Mouse (Mus musculus): ENCODE measurements around the gene Rpl3. TPM values are rescaled to one million over a fixed set of nuclear protein-coding genes. Genes with fewer than 3 reads are reported as not detected.

The Rpl3 gene
- polyA plus RNA-seq, 1 experiment from 2014 or later: 1,003 TPM

DNA sequence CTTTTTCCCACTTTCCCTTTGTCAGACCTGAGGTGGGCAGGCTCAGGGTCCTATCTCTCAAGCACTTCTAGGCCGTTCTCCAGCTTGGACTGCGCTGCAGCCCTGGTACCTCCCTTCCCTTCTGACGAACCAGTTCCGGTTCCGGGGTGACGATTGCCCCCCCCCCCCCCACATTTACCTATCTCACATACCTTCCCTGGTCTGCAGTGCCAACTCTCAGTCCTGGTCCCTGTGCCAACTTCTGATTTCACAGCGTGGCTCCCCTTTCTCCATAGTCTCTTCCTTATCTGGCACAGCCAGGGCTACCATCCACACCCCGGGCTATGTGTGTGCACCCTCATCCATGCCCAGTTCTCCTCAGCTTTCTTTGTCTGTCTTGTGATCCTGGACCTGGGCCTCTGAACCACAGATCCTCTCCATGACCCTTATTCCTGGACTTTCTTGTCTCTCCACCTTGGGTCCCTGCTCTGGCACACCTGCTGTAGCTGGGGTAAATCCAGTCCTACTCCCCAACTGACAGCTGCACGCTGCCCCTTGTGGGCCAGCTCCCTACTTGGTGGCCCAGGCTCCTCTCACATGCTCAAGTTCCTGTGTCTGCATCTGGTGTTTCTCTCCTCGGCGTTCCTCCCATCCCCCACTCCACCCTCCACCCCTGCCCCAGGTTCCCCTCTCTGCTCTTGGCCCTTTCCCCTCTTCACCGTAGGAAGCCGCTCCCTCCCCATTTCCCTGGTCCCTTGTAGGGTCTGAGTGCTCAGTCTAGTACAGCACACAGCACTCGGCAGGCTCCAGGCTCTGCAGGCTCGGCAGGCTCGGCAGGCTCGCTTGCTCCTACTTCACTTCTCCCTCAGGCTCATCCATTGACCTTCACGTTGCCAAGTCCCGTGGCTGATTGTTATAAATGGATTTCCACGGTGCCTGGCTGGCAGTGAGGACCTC lies 5.5 kb upstream of the Rpl3 start:
- DNase-seq (ENCODE audit: low spot score): peak; percentile 61
- Histone ChIP-seq H3K4me2 (ENCODE audit: low read depth) (no peak overlapping the region), H3K27me3 (ENCODE audit: control insufficient read depth, insufficient read depth, low read length) (peaks cover 8% of the 10 kb centered on the region), H3K36me3 (ENCODE audit: control insufficient read depth, insufficient read depth, low read length) (no peaks in the 10 kb centered on the region), H3K27ac (ENCODE audit: low read depth, low read length) (no peak overlapping the region), H3K4me1 (ENCODE audit: control insufficient read depth, insufficient read depth, low read length) (peaks cover 5% of the 10 kb centered on the region; the same call in 1 of the 2 replicates), H3K4me3 (ENCODE audit: low read depth, low read length) (no peak overlapping the region), H3K9ac (ENCODE audit: low read length) (peak overlapping the region; percentile 42), H3K9me3 (ENCODE audit: control insufficient read depth, low read length) (no peaks in the 10 kb centered on the region)
- ATAC-seq (ENCODE audit: insufficient read depth, low FRiP score, low TSS enrichment): no peak
- WGBS: 19% methylated on average over 16 of the region's 20 CpGs

DNA sequence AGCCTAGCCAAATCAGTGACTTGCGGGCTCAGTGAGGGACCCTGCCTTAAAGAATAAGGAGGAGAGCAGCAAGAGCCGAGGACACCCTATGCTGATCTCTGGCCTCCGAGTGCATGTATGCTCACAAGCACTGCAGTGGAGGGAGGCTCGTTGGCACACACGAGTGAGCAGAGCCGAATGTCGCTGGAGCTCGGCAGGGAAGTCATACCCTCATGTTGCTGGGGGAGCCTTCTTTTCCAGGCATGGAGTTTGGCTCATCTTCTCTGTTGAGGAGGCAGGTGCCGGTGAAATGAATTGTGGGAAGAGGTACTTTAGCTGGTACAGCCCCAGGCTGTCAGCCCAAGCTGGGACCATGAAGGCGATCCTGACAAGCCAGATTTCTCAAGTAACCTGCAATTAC lies 4.7 kb upstream of the Rpl3 start:
- DNase-seq (ENCODE audit: low spot score) (no peak), ATAC-seq (ENCODE audit: insufficient read depth, low FRiP score, low TSS enrichment) (no peak)
- Histone ChIP-seq H3K4me3 (ENCODE audit: low read depth, low read length) (no peak overlapping the region), H3K9ac (ENCODE audit: low read length) (no peak overlapping the region), H3K27ac (ENCODE audit: low read depth, low read length) (no peak overlapping the region), H3K4me1 (ENCODE audit: control insufficient read depth, insufficient read depth, low read length) (peaks cover 11% of the 10 kb centered on the region), H3K27me3 (ENCODE audit: control insufficient read depth, insufficient read depth, low read length) (peaks cover 16% of the 10 kb centered on the region), H3K4me2 (ENCODE audit: low read depth) (no peak overlapping the region), H3K9me3 (ENCODE audit: control insufficient read depth, low read length) (no peaks in the 10 kb centered on the region), H3K36me3 (ENCODE audit: control insufficient read depth, insufficient read depth, low read length) (no peaks in the 10 kb centered on the region)
- 76% methylated on average over 10 of the region's 10 CpGs for WGBS

DNA sequence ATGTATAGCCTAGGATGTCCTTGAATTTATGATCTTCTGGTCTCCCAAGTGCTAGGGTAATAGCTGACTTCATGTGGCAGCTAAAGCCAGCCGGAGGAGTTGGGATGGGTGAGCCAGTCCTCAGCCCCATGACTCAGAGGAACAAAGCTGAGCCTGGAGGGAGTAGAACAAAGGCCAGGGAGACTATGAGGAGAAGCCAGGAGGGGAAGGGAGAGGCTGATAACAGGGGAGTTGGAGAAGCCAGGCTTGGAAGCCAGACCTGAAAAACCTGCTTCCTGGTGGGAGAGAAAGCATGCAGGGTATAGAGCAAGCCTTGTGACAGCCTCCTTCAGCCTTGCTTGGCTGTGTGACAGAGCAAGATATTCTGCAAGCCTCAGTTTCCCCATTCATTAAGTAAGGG lies 3.9 kb upstream of the Rpl3 start:
- H3K27me3 ChIP-seq (ENCODE audit: control insufficient read depth, insufficient read depth, low read length): peaks cover 19% of the 10 kb centered on the region
- H3K4me1 ChIP-seq (ENCODE audit: control insufficient read depth, insufficient read depth, low read length): peaks cover 11% of the 10 kb centered on the region
- H3K4me3 ChIP-seq (ENCODE audit: low read depth, low read length): no peak overlapping the region
- ATAC-seq (ENCODE audit: insufficient read depth, low FRiP score, low TSS enrichment) (no peak), DNase-seq (ENCODE audit: low spot score) (no peak)
- no peaks in the 10 kb centered on the region for H3K9me3 ChIP-seq (ENCODE audit: control insufficient read depth, low read length)
- 76% methylated on average over 1 of the region's 1 CpGs for WGBS
- no peak overlapping the region for H3K27ac ChIP-seq (ENCODE audit: low read depth, low read length)
- H3K9ac ChIP-seq (ENCODE audit: low read length): no peak overlapping the region
- no peak overlapping the region for H3K4me2 ChIP-seq (ENCODE audit: low read depth)
- no peaks in the 10 kb centered on the region for H3K36me3 ChIP-seq (ENCODE audit: control insufficient read depth, insufficient read depth, low read length)

- Histone ChIP-seq H3K36me3 (ENCODE audit: control insufficient read depth, insufficient read depth, low read length) (no peaks in the 10 kb centered on the region), H3K27ac (ENCODE audit: low read depth, low read length) (no peak overlapping the region), H3K27me3 (ENCODE audit: control insufficient read depth, insufficient read depth, low read length) (peaks cover 19% of the 10 kb centered on the region), H3K4me3 (ENCODE audit: low read depth, low read length) (no peak overlapping the region), H3K4me1 (ENCODE audit: control insufficient read depth, insufficient read depth, low read length) (peaks cover 11% of the 10 kb centered on the region), H3K9me3 (ENCODE audit: control insufficient read depth, low read length) (no peaks in the 10 kb centered on the region), H3K9ac (ENCODE audit: low read length) (no peak overlapping the region), H3K4me2 (ENCODE audit: low read depth) (no peak overlapping the region)
- DNase-seq (ENCODE audit: low spot score) (no peak), ATAC-seq (ENCODE audit: insufficient read depth, low FRiP score, low TSS enrichment) (no peak)
- WGBS: 96% methylated on average over 13 of the region's 13 CpGs
Measured at GRCm38 (mm10) chr15:80094201-80094600, 2.5 kb upstream of the Rpl3 start.

DNA sequence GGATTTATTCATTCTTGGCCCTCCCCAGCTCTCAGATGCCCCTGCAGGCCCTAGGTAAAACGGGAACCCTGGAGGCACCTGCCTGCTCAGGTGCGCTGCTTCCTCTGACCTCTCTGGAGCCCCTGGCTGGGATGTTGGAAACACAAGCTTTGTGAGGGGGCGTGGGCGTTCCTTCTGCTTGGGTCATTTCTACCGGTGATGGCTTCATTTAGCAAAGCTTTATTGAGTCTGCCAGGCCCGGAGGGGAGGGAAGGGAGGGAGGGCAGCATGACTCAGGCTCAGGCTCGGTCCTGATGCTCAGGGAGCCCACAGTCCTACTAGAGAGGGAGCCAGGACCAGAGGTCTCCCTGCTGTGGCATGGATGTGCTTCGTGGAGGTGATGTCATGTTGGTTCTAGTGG lies 931 bp upstream of the Rpl3 start:
- peaks cover 11% of the 10 kb centered on the region for H3K4me1 ChIP-seq (ENCODE audit: control insufficient read depth, insufficient read depth, low read length)
- no peak overlapping the region for H3K9ac ChIP-seq (ENCODE audit: low read length)
- ATAC-seq (ENCODE audit: insufficient read depth, low FRiP score, low TSS enrichment) (no peak), DNase-seq (ENCODE audit: low spot score) (no peak)
- H3K4me3 ChIP-seq (ENCODE audit: low read depth, low read length): no peak overlapping the region
- H3K36me3 ChIP-seq (ENCODE audit: control insufficient read depth, insufficient read depth, low read length): no peaks in the 10 kb centered on the region
- WGBS: 10% methylated on average over 8 of the region's 8 CpGs
- peak overlapping the region; percentile 88 for H3K4me2 ChIP-seq (ENCODE audit: low read depth)
- peaks cover 19% of the 10 kb centered on the region for H3K27me3 ChIP-seq (ENCODE audit: control insufficient read depth, insufficient read depth, low read length)
- H3K27ac ChIP-seq (ENCODE audit: low read depth, low read length): no peak overlapping the region
- H3K9me3 ChIP-seq (ENCODE audit: control insufficient read depth, low read length): no peaks in the 10 kb centered on the region

DNA sequence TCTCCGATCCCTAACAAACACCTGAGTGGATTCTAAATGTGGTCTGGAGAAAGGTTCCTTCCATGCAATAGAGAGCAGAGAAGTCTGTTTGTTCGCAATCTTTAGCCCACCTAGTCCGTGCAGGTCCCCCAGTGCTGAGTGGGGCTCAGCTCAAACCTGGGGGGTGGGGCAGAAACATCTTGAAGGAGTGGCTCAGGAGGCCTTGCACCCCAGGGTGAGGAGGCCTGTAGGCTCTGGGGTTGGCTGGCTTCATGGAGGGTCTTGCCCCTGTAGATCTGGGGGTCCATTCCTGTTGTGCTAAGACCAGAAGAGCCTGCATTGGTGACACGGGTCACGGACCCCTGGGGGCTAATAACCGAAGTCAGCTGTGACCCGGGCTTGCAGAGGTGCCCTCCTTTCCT lies 373 bp upstream of the Rpl3 start:
- DNase-seq (ENCODE audit: low spot score) (no peak), ATAC-seq (ENCODE audit: insufficient read depth, low FRiP score, low TSS enrichment) (no peak)
- WGBS: 16% methylated on average over 7 of the region's 7 CpGs
- peak overlapping the region; percentile 88 for H3K4me2 ChIP-seq (ENCODE audit: low read depth)
- H3K36me3 ChIP-seq (ENCODE audit: control insufficient read depth, insufficient read depth, low read length): no peaks in the 10 kb centered on the region
- H3K9me3 ChIP-seq (ENCODE audit: control insufficient read depth, low read length): no peaks in the 10 kb centered on the region
- peak overlapping the region; percentile 66 for H3K4me3 ChIP-seq (ENCODE audit: low read depth, low read length)
- H3K4me1 ChIP-seq (ENCODE audit: control insufficient read depth, insufficient read depth, low read length): peaks cover 8% of the 10 kb centered on the region
- H3K27me3 ChIP-seq (ENCODE audit: control insufficient read depth, insufficient read depth, low read length): peaks cover 19% of the 10 kb centered on the region
- H3K27ac ChIP-seq (ENCODE audit: low read depth, low read length): no peak overlapping the region
- H3K9ac ChIP-seq (ENCODE audit: low read length): no peak overlapping the region

- Histone ChIP-seq H3K9ac (ENCODE audit: low read length) (peak overlapping the region; percentile 58), H3K4me1 (ENCODE audit: control insufficient read depth, insufficient read depth, low read length) (peaks cover 8% of the 10 kb centered on the region), H3K27ac (ENCODE audit: low read depth, low read length) (no peak overlapping the region), H3K4me3 (ENCODE audit: low read depth, low read length) (peak overlapping the region; percentile 66), H3K27me3 (ENCODE audit: control insufficient read depth, insufficient read depth, low read length) (peaks cover 19% of the 10 kb centered on the region), H3K9me3 (ENCODE audit: control insufficient read depth, low read length) (no peaks in the 10 kb centered on the region), H3K36me3 (ENCODE audit: control insufficient read depth, insufficient read depth, low read length) (no peaks in the 10 kb centered on the region), H3K4me2 (ENCODE audit: low read depth) (peak overlapping the region; percentile 88)
- DNase-seq (ENCODE audit: low spot score) (peak; percentile 53), ATAC-seq (ENCODE audit: insufficient read depth, low FRiP score, low TSS enrichment) (no peak)
- 2% methylated on average over 17 of the region's 17 CpGs for WGBS
Measured at GRCm38 (mm10) chr15:80090741-80091120, 937 bp downstream of the Rpl3 start.

GRCm38 (mm10) chr15:80090155-80090554 lies 1.5 kb downstream of the Rpl3 start:
- no peak for ATAC-seq (ENCODE audit: insufficient read depth, low FRiP score, low TSS enrichment)
- no peaks in the 10 kb centered on the region for H3K36me3 ChIP-seq (ENCODE audit: control insufficient read depth, insufficient read depth, low read length)
- WGBS: 78% methylated on average over 11 of the region's 11 CpGs
- no peak overlapping the region for H3K4me3 ChIP-seq (ENCODE audit: low read depth, low read length)
- no peak overlapping the region; the same call in 1 of the 2 replicates for H3K4me2 ChIP-seq (ENCODE audit: low read depth)
- H3K4me1 ChIP-seq (ENCODE audit: control insufficient read depth, insufficient read depth, low read length): peaks cover 8% of the 10 kb centered on the region
- no peak overlapping the region for H3K9ac ChIP-seq (ENCODE audit: low read length)
- no peak for DNase-seq (ENCODE audit: low spot score)
- peaks cover 19% of the 10 kb centered on the region for H3K27me3 ChIP-seq (ENCODE audit: control insufficient read depth, insufficient read depth, low read length)
- no peaks in the 10 kb centered on the region for H3K9me3 ChIP-seq (ENCODE audit: control insufficient read depth, low read length)
- H3K27ac ChIP-seq (ENCODE audit: low read depth, low read length): no peak overlapping the region

DNA sequence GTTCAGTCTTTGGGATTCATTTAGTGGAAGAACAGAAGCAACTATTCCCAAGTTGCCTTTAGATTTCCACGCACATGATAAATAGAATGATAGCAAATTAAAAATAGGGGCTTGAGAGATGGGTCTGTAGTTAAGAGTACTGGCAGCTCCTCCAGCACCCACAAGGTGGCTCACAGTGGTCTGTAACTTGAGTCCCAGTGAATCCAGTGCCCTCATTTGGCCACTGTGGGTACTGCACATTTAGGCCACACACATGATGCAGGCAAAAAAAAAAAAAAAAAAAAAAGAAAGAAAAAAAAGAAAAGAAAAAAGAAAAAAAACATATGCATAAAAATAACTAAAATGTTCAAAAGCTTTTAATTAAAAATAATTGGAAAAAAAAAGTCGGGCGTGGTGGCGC lies 3.0 kb downstream of the Rpl3 start:
- WGBS: 39% methylated on average over 4 of the region's 4 CpGs
- DNase-seq (ENCODE audit: low spot score): peak; percentile 87
- peaks cover 8% of the 10 kb centered on the region for H3K4me1 ChIP-seq (ENCODE audit: control insufficient read depth, insufficient read depth, low read length)
- no peak overlapping the region for H3K27ac ChIP-seq (ENCODE audit: low read depth, low read length)
- no peak overlapping the region for H3K4me2 ChIP-seq (ENCODE audit: low read depth)
- H3K4me3 ChIP-seq (ENCODE audit: low read depth, low read length): no peak overlapping the region
- H3K9me3 ChIP-seq (ENCODE audit: control insufficient read depth, low read length): no peaks in the 10 kb centered on the region
- H3K36me3 ChIP-seq (ENCODE audit: control insufficient read depth, insufficient read depth, low read length): no peaks in the 10 kb centered on the region
- H3K27me3 ChIP-seq (ENCODE audit: control insufficient read depth, insufficient read depth, low read length): peaks cover 19% of the 10 kb centered on the region
- H3K9ac ChIP-seq (ENCODE audit: low read length): no peak overlapping the region
- ATAC-seq (ENCODE audit: insufficient read depth, low FRiP score, low TSS enrichment): no peak
